Mouse (Mus musculus): ENCODE data around the gene Btk.
A peak's percentile ranks its signal among the peaks of the same experiment; 100 is the strongest.

The Btk gene

DNA sequence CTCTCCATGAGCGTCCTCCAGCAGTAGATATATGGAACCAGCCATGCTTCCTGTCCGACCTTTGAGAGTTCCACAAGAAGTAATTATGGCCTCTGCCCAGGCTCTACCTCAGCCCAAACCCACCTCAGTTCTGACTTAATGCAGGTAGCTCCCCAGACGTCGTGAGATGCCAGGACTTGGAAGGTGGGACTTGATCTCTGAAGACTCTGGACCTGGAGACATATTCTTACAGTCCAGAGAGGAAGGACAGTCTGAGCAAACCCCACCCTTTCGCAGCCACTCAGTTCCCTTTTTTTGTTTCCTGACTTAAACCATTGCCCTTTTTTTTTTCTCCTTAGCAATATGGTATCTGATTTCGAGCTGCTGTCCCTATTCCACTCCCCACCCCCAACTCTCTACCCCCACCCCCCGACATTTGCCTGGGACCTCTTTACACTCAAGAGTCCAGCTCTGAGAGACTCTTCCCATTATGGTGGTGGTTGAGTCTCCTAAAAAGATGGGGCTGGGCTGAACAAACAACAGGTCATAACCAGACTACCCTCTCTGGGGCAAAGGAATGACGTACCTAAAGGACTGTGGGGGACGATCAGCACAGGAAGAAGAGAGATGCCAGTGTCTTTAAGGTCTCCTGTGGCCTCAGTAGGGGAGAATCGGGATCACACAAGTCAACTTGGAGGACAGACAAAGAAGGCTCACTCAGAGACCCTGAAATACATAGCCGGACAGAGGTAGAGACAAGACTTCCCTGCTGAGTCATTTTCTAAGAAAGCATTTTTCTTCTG lies at the start of gene Btk:
Gene Btk (minus strand): TSS at position 683 of the 782 bp plus-strand sequence.
- no peak for DNase-seq (ENCODE audit: low spot score)

DNA sequence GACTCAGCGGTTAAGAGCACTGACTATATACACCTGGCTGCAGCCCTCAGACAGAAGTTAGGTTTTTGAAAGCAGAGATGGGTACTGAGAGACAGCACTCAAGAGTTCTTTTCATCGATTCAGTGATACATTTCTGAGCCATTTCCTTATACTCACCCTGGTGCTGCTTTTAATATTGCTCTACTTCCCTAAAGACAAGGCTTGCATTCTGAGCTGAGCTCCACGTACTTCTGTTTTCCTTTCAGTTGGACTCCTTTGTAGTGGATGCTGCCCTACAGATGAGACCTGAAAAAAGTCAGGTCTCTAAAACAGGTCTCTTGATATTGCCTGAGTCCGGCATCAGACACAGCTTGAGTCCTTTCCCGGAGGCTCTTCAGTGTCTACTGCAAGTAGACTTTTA lies 49.3 kb upstream of the Btk start:
- no peak for DNase-seq (ENCODE audit: low spot score)

DNA sequence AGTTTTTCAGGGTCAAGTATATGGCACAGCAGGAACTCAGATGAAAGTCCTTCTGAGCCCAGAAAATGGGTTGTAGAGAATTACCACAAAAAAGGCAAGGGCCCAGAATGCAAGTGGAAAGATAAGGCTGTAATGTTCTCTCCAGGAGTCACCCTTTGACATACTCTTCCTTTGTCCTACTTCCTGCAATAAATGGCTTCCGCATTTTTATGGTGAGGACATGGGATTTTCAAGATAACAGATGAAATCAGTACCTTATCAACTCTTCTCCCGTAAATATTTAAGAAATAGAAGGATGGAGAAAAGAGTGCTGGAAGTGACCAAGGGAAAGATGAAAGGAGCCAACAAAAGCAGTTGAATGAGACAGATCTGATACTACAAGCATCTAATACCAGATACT lies 44.8 kb upstream of the Btk start:
- DNase-seq (ENCODE audit: low spot score), result no peak

GRCm38 (mm10) chrX:134623350-134623749 lies 40.0 kb upstream of the Btk start:
- DNase-seq (ENCODE audit: low spot score), result no peak

GRCm38 (mm10) chrX:134621685-134622084 lies 38.3 kb upstream of the Btk start:
- DNase-seq (ENCODE audit: low spot score), result no peak

GRCm38 (mm10) chrX:134620254-134620865 lies 37.0 kb upstream of the Btk start:
- no peak for DNase-seq (ENCODE audit: low spot score)

GRCm38 (mm10) chrX:134619695-134620094 lies 36.3 kb upstream of the Btk start:
- DNase-seq (ENCODE audit: low spot score), result no peak

- DNase-seq (ENCODE audit: low spot score), result no peak
Observed at GRCm38 (mm10) chrX:134614306-134614705, 30.9 kb upstream of the Btk start.

DNA sequence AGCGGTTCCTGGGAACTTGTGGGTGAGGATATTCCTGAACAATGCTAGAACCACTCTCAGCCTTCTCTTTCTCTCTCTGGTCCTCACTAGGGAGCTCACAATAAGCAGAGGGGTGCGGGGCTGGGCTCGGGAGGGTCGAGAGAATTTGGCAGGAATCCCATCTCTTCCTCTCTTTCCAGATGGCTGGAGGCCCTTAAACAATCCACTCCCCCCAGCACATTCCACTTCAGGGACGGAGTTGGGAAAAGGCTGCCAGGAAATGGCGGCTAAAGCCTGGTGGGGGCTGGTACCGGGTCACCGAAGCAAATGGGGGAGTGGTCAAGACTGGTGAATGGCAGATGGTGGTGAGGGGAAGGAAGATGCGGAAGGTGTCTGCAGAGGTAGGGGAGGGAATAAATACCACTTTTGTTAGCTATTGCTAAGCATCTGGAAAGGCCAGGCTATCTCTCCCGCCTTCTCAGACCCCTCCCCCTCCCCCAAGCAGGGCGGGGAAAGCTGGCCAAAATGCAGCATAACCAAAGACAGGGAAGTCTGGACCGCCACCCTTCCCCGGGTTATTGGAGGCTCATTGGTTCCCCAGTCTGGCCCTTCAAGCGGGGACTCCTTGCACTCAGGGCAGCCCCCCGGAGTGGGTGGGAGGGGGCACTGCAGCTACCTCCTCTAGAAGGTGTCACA lies 29.1 kb upstream of the Btk start:
- peak; percentile 66 for DNase-seq (ENCODE audit: low spot score)

- DNase-seq (ENCODE audit: low spot score), result no peak
Observed at GRCm38 (mm10) chrX:134610984-134611383, 27.6 kb upstream of the Btk start.

DNA sequence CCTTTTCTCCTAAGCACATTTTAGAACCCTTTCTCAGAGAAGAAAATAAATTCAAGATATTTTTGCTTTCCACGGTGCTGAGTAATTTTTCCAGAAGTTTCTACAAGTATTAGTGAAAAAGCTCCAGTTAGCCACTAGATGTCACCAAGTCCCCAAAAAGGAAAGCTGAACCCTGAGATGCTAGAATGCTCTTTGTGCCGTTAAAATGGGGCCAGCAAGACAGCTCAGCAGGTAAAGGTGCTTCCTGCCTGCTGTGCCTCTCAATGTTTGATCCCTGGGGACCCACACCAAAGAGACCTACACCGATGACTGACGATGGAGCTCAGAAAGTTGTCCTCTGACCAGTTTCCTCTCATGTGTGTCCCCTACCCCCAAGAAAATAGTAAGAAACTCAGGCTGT lies 26.1 kb upstream of the Btk start:
- no peak for DNase-seq (ENCODE audit: low spot score)

GRCm38 (mm10) chrX:134601380-134602120 lies 18.2 kb upstream of the Btk start:
- no peak for DNase-seq (ENCODE audit: low spot score)

- DNase-seq (ENCODE audit: low spot score), result peak; percentile 84
Observed at GRCm38 (mm10) chrX:134600659-134601379, 17.4 kb upstream of the Btk start, which contains the start of the genes Gla and Hnrnph2. Gla (minus strand) TSS chrX:134601125. Hnrnph2 (plus strand) TSS chrX:134601179.

- no peak for DNase-seq (ENCODE audit: low spot score)
Observed at GRCm38 (mm10) chrX:134599922-134600565, 16.7 kb upstream of the Btk start.

DNA sequence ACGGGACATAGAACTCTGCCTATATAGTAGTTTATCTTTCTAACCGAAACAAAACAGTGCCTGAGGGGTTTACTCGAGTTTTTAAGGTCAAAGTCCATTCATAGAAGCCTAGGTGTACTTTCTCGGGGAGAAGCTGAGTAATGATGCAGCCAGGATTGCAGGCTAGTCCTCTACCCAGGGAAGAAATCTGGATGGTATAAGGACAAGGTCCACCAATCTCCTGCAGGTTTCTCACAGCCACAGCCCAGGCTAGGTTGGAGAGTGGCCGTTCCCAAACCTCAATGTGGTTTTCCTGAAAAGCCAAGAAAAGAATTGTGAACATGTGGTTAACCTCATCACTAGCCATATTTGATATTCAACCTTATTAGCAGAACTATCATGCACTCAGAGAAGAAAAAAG lies 6.5 kb upstream of the Btk start:
- no peak for DNase-seq (ENCODE audit: low spot score)

GRCm38 (mm10) chrX:134588997-134589396 lies 5.6 kb upstream of the Btk start:
- no peak for DNase-seq (ENCODE audit: low spot score)

GRCm38 (mm10) chrX:134588261-134588660 lies 4.9 kb upstream of the Btk start:
- no peak for DNase-seq (ENCODE audit: low spot score)

- no peak for DNase-seq (ENCODE audit: low spot score)
Observed at GRCm38 (mm10) chrX:134586447-134586846, 3.1 kb upstream of the Btk start.

DNA sequence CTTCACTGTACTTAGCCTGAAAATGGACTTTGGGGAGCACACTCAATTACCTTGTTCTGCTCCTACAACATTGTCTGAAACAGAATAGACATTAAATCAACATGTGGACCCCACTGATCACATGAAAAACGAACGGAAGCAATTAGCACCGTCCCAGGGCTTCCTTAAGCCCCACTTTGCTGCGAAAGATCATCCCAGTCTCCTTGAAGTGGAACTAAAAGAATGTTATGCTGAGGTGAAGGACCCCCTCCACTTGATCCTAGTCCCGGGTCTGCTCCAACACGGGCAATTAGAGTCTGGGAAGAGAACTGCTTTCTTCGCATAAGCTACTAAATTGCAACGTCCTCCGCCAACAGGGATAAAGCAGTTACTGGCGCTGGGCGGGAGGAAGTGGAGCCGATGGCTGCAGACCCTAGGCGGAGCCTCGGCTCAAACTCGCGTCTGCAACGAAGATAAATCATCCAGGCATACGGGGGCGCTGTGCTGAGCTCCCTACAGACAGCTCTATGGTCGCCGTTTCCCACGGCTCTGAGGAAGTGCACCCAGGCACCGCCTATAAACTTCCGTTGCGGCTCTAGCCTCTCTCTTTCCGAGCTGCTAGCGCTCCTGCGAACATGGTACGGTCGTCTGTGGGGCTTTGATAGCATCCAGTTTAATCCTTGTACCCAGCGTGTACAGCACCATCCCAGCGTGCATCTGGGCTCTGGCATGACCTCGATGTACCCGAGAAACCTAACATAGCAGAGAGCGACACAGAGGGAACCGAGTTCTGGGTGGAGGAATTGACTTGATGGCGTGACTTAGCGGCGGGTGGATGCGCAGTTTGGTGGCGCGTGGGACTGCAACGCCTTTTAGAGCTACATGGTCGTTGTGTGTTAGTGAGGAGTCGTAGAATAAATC lies 2.0 kb upstream of the Btk start, which contains the start of gene Rpl36a:
Gene Rpl36a (plus strand): TSS at position 552 of the 900 bp plus-strand sequence.
- peak; percentile 88 for DNase-seq (ENCODE audit: low spot score)

- no peak for DNase-seq (ENCODE audit: low spot score)
Observed at GRCm38 (mm10) chrX:134582270-134582669, 1.1 kb downstream of the Btk start.

Measured in testis, postnatal 10 days (tissue).